Mouse (Mus musculus) small intestine, adult 2 months (tissue): ENCODE measurements around the gene Mpeg1.

Source experiments
- CTCF ChIP-seq: fragments of 200-500 bp; IDR thresholded peaks from 2 replicates; pipeline ENCODE4 v1.5.1; 2012; ENCODE audit warnings: low read depth, mild to moderate bottlenecking, control low read depth, inconsistent platforms, low read length, moderate library complexity, mixed read lengths; ENCODE audit not compliant: insufficient replicate concordance, insufficient read length; ENCODE audit errors: extremely low read depth
- POLR2A ChIP-seq: fragments of 200-500 bp; IDR thresholded peaks from 2 replicates; pipeline ENCODE4 v1.6.1; 2012; ENCODE audit warnings: low read depth, mild to moderate bottlenecking, control low read depth, inconsistent platforms, low read length, moderate library complexity

GRCm38 (mm10) chr19:12433033-12433432 lies 27.5 kb upstream of the Mpeg1 start:
- TF ChIP-seq CTCF (peak; percentile 54; the same call in 1 of the 2 replicates), POLR2A (no peak)
